Mouse (Mus musculus) cerebellum, postnatal 10 days (tissue): ENCODE measurements around the gene Epas1.

Experiments
- DNase-seq, 2 experiments: peaks; one replicate each; pipeline ENCODE4 v3.0.0; 2021; ENCODE audit warnings: mixed read lengths in 2 of 2

The Epas1 gene

DNA sequence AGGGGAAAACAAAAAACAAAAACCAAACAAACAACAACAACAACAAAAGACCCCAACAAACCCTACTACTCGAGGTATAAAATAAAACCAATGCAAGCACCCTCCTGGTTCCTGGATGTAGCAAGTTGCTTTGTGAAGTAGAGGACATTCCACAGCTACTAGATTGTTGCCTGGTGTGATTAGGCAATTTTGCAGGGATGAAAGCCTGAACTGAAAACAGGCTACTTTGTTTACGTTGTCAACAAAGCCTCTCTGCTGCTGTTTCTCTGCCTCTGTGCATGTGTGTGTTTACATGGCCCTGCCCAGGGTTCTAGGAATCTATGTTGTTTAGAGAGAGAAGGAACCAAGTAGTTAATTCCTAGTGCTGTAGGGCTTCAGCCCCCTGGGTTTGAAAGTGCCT is 4.1 kb downstream of the Epas1 start:
- DNase-seq, result no peak

DNA sequence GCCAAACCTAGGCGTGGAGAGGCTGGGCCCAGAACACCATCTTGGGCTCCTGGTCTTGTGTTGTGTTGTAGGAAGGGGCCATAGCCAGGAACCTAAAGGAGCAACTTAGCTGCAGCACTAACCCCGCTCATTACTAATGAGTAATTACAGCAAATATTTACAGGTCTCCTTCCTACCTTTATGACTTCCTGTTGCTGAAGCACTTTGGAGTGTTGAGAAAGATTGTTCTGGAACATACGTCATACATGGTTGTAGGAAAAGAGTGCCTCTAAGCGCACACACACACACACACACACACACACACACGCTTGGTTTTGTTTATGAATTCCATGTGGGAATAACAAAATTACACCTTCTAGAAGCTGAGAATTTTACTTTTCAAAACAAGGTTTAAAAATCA is 8.4 kb downstream of the Epas1 start:
- DNase-seq, result no peak

DNA sequence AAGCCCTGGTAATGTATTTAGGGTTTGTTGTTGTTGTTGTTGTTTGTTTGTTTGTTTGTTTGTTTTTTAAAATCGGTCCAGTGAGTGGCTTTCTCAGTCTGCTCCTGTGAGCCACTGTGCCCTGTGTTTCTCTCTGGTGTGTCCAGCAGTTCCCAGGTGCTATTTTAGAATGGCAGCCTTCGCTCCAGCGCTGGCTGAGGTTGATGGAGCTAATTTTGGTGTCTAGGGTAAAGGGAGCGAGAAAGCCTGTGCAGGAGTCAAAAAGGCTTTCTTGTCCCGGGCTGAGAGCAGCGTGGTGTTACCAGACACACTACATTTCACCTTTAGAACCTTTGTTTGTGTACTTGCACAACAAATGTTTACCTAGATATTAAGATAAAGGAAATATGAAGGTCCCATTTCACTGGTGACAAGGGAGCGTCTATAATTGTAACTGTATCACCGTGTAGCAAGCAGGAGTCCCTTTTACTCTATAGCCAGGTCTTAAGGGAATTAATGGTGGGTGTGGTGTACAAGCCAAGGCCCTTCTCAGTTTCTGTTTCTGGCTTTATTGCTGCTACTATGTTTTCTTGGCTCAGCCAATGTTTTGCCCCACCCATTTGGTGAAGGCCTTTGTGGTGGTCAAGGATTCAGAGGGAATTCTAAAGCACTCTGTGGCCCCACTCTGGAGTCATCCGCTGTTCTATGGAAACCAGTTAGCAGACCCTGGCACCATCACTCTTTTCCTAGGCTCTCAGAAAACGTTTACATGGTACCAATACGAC is 9.2 kb downstream of the Epas1 start:
- DNase-seq, result no peak

DNA sequence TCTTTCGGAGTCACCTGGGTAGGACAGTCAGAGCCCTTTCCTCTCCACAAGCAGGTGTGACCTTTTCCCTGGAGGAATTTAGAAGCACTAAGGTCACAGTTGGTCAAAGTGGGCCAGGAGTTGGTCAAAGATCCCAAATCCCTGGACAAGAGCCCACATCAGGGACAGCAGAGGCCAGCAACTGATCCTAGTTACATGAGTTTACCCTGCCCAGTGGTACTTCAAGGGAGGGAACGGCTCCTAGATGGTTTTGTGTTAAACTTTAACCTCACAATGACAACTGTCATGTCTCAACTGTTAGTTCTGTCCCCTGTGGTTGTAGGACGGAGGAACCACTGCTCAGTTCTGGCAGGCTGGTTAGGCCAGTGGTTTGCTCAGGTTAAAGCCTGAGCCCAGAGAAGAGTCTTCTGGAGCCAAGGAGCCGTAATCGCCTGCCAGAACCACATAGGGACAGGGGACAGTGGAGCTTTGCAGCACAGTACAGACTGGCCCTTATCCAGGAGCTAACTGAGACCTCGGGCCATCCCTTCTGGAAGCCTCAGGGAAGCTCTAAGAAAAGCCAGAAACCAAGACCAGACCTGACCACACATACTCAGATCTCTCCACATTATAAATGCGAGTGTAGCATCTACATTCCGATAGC is 12.4 kb downstream of the Epas1 start:
- peak; percentile 73 to 81 for DNase-seq

DNA sequence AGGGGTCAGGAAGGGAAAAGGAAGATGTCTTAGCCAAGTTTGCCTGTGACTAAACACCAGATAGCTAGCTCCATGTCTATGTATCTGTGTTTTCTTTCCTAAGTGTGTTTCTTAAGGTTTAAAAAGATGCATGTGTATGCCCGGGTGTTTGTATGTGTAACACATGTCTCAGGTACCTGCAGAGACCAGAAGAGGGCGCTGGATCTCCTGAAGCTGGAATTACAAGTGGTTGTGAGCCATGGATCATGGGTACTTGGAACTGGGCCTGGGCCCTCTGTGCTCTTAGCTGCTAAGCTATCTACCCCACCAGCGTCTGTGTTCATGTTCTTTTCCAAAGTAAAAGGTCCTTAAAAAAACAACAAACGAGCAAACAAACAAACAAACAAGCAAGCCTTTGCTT is 12.9 kb downstream of the Epas1 start:
- peak; percentile 33 to 42 for DNase-seq

DNA sequence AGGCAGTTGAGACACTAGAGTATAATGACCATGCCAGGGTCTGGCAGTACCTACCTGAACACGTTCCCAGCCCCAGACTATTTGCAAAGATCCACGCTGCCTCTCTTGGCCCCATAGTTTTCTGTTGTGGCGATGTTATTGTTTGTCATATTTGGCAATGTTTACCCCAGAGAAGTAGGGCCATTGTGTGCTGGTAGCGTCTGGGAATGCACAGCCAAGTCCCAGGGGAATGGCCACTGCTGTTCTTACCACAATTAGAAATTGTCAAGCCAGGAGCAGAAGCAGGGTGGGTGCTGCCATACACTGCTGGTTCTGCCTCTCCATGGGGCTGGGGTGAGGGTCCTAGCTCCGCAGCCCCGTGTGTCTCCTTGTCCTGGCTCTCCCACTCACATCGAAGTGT is 15.1 kb downstream of the Epas1 start:
- no peak for DNase-seq

DNA sequence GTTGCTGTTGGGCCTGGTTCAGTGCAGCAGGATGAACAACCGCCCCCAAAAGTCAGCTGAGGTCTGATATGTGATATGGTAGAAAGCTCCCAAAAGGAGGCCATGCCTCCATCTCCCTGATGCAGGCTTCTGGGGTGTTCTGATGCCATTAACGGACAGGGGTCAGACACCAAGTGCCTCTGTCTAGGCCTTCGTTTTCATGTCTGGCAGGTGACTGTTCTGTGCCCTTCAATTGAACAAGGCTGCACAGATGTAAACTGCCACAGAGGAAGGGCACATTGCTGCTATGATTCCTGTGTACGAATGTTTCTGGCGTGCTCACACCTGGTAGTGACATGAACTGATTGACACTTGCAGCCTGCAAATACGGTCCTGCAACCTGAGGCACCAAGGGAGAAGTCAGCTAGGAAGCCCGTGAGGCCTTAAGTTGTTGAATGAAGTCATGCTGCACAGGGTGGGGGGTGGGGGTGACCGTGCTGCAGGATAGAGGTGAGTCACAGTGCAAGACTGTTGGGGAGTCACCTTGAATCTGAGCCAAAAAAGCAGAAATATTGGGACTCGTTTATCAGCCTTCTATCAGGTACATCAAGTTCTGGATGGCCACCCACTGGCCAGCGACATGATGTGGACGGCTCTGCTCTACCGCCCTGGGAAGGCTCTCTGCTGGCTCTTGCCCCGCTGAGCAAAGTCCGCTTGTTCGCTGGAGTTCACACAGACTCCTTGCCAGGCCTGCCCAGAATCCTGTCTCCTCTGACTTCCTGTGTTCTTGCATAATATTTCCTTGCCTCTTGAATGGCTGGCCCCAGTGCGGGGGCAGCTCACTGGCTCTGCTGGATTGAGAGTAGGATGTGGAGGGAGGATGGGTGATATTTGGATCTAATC is 16.1 kb downstream of the Epas1 start:
- peak in 1 of 2 experiments; percentile 30 for DNase-seq

DNA sequence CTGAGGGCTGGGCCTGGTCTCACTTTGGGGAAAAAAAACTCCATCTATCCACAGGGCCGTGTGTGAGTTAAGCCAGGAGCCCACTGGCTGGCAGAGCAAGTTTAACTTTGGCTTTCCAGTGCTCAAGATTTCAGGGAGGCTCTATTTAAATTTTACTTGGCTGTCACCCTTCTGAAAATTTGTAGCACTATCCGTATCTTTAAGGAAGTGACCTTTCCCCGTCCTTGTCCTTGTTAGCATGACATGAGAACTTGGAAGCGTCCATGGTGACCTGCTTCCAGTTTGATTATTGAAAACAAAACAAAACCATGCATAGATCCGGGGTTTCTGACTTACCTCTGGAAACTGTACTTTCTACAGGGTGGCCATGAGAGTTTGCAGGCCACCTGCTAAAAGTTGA is 17.3 kb downstream of the Epas1 start:
- DNase-seq, result no peak

DNA sequence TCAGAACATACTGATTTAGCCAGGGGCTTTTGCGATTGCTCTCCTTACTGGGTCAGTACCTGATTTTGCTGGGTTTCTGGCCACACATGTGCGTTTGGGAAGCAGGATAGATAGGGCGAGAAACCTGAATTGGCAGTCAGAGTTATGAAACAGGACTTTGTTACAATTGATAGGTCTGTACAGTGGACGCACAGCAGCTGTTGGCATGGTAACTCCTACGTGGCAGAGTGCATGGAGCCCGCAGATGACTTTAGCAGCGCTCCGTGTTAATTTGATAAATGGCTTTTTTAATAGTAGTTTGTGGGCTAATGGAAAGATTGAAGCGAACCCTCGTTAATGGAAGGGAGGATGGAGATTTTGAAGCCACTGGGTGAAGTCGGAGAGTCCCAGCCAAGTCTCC is 18.5 kb downstream of the Epas1 start:
- no peak for DNase-seq

DNA sequence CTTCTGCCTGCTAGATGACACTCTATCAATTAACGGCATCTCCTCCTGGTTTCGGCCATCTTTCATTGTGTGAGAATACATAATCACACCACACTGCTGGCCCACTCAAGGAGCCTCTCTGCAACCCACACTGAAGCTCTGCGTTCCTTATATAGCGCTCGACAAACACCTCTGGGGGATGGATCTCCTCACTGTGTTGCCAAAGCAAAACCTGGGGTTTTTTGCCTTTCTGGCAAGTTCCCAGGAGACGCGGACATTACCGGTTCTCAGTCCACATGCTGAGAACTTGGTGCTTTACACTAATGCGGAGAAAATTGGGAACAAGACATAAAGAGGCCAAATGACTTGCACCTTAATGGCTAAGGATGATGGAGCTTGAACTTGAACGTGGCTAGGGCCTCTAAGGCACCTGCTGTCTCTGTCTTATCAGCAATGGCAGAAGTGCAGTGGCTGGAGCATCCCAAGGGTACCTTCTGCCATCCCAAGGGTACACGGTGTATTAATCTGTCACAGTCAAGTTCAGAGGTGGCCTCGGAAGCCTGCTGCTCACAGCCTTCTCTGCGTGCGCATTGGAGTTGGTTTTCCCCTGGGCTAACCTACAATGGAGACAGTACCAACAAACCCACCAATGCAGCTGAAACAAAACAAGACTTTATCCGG is 19.6 kb downstream of the Epas1 start:
- DNase-seq, result no peak

DNA sequence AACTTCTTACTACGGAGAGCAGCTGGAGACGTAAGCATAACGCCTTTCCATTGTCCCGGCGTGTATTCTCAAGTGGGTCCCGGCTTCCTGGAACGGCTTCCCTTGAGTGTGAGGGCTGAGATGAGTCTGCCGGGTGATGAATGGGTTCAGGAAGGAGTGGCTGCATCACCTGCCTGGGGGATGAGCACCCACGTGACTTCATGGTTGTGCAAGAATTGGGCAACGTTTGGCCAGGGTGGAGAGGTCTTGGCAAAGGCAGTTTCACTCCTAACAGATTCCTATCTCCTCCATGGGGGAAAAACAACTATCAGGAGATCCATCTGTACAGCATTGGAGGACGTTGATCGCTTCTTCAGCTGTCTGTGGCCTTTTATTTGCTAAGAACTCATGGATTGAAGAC is 23.0 kb downstream of the Epas1 start:
- no peak for DNase-seq

DNA sequence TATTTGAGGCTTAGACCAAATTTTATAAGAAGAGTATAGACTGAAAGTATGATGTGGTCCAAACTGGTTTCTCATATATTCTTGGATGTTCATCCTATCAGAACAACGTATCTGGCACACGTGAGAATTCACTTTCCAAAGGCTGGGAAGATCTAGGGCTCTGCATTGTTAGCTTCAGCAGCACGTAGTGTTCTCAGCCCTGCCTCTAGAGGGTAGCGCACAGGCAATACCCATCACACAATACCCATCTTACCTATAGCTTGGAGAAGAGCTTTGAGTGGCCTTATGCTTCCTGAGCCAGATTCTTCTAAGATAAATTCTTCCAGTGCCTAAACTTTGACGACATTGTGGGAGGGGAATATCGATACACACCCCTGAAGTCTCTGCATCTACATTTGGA is 24.6 kb downstream of the Epas1 start:
- DNase-seq, result no peak

DNA sequence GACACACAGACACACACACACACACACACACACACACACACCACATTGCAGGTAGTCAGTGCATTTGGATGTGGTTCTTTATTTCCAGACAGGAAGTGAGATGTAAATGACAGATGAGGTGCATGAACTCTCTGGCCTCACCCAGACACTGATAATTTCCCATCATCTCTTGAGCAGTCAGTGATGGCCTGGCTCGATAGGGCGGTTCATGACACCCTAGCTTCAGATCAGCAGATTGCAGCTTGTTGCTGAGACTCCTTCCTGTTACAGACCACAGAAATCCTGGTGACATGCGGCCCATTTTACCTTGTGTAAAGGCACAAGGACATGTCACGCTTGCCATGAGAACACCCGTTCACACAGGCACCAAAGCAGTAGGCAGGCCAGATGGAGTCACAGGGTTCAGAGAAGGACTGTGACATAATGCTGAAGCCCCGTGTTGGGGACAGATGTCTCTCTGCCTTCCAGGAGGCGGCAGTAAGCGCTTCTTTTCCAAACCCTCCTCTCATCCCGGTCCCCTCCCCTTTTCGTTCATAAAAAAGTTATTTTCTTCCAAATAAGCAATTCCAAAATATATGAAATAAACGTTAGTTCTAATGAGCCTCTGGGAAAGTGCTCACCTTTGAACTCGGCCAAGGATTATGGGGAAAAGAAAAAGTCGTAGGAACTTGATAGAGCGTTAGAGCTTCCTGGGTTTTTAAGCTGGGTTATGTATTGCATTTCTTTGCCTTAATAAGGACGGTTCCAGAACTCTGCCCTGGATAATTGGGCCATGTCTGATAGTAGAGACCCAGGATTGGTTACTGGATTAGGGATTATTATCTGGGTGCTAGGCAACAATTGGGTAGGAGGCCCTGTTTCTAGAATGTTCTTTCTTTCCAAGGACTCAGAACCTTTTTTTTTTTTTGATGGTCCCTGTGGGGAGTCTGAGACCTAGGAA is 26.0 kb downstream of the Epas1 start:
- peak; percentile 37 to 42 for DNase-seq

DNA sequence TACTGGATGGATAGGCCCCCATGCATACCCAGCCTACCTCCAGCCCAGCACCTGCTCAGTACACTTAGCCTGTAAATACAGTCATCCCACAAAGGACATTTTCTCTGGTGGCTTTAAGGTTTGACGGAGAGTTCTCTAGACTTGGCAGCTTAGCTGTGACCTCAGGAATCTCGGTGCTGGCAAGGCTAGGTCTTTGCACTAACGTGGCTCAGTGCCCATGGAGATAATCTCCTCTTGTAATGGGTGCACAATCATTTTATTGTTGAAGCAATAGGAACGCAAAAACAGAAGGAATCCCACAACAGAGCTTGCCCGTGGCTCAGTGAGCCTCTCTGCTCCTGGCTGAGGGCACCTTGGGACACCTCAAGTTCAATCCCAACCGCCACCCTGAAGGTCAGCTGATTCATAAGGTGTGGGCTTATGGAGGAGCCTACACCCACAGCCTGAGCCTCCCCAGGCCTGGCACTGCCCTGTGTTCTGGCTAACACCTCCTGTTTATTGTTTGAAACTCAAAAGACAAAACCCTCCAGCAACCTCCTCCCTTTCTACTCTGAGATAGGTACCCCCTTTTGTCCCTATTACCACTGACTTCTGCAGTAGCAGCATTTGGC is 27.3 kb downstream of the Epas1 start:
- DNase-seq, result peak; percentile 43

DNA sequence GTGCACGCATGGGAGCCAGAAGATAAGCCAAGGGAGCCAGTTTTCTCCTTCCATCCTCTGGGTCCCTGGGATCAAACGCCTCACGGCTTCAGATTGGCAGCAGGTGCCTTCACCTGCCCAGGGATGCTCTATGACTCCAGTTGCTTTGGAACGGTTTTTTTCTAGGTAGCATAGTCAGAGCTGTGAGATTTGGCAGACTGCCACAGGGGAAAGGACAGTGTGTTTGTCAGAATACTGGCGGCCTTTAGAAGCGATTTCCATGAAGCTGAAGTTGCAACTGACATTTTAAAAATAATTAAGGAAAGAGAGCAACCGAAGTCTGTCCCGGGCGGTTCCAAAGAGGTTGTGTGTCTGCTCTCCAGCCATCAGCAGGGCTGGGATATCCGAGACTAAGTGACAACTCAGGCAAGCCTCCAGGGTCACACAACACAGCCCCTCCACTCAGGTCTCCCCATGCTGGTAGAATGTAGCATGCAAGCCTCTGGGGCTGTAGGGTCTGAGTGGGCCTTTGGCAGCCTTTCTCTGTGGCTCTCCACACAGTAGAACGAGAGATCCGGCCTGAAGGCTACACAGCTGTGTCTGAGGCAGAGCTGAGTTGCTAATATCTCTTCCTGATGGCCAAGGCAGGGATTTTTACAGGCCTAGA is 28.4 kb downstream of the Epas1 start:
- peak; percentile 70 to 72 for DNase-seq

DNA sequence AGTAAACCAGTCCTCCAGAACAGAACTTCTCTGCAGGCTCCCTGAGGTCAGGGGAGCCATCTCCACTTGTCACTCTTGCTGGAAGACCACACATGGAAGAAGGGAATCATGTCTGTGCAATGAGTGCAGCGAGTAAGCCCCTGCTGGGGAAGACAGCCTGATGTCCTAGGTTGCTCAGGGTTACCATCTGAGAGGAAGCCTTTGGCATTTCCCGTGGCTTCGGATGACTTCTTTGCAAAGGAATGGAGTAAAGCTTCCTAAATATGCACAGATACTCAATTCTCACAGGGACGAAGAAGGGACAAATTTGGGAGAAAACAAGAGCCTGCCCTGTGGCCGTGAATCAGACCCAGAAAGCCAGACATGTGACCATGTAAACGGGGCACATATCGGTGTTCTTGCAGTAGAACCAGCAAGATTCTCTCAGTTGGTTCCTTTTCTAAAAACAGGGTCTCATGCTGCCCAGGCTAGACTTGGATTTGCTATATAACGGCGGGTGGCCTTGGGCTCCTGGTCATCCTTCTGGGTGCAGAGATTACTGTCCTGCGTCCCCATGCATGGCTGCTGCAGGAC is 31.0 kb downstream of the Epas1 start:
- no peak for DNase-seq

DNA sequence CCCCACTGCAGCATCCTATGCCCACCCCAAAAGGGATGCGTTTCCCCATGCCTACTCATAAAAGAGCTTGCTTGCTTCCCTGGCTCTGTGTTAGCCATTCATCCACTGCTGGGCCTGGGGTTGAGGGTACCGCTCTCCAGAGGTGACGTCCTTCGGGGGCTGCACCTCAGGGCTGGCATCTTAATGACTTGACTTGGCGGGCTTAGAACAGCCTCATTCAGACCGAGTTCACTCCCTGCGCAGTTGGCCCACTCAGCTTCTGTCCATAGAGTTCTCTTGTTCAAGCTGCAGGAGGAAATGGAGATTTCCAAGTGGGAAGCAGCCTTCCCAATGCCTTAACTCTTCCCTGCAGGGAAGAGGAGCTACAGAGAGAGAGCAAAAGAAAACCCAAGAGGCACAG is 32.1 kb downstream of the Epas1 start:
- DNase-seq, result no peak

DNA sequence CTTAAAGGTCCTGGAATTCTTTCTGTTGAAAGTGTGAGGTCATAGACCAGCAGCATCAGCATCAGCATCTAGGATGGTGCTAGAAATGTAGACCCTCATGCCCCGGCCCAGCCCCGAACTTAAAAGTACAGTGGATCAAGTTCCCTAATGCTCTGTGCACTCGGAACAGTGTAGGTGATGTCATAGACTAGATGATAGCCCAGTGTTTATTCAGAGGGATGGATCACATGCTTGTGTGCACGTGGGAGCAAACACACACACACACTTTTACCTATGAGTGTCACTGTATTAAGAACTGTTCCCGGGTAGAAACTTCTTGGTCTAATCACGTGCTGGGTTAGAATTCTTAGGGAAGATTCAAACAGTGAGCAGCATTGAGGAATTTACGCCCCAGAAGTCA is 33.0 kb downstream of the Epas1 start:
- no peak for DNase-seq

DNA sequence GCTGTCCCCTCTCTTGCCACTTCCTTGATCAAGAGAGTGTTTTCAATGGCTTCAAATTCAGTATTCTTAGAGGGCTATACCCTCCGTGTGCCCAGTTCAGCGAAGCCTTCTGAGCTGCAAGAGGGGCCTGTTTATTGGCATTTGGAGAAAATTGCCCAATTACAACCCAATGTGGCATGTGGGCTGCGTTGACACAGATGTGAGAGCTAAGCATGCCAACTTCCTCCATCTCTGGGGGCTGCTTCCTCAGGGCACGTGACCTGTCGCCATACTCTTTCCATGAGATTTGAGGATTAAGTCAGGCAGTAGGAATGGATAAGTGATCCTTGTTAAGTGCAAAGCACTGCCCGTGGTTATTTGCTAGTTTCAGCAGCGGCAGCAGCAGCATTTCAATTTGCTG is 34.3 kb downstream of the Epas1 start:
- no peak for DNase-seq

DNA sequence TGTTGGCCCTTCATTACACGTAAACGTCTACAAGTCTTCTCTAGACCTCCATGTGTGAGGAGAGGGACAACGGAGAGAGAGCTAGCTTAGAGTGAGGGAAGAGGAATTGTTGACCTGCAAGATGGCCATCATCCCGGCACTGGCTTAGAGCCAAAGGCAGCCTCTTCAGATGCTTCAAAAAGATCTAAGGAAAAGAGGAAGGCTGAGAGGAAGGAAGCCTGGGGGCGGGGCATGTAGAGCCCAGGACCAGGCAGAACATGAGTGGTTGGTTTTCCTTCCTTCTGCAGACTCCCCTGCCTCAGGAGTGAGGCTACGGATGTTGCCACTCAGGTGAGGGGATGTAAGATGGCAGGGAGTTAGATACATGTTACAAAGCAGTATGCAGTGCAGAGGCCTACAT is 34.8 kb downstream of the Epas1 start:
- peak; percentile 56 to 62 for DNase-seq

DNA sequence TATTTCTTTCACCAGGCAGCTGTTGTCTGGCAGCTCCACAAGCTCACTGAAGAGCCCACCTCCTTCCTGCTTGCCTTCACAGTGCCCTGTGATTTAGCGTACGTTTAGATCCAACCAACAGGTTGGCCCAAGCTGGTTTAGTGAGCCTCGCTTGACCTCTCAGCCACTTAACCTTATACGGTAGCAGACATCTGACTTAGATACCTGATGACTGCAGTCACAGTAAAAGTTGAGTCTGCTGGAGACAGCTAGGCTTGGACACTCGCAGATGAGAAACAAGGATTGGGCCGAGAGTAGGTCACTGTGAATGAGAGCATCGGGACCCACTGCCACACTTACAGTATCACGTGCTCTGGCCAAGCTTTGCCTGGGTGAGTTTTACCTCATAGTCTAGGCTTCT is 38.4 kb downstream of the Epas1 start:
- no peak for DNase-seq
